Mouse (Mus musculus) bone marrow macrophage, adult 2 months (primary cell): ENCODE measurements around the gene Gm29797. TPM values are rescaled to one million over a fixed set of nuclear protein-coding genes. Genes with fewer than 3 reads are reported as not detected.
A peak's percentile ranks its signal among the peaks of the same experiment; 100 is the strongest.

Experiments used
- H3K27ac ChIP-seq: 2 replicates; pipeline ENCODE4 v1.5.1; 2012; ENCODE audit warnings: low read depth, low read length; ENCODE audit not compliant: insufficient read depth
- H3K4me1 ChIP-seq: 2 replicates; pipeline ENCODE4 v1.6.1; 2012; ENCODE audit warnings: low read length; ENCODE audit not compliant: control insufficient read depth, insufficient read depth
- H3K4me3 ChIP-seq: 2 replicates; pipeline ENCODE4 v1.5.1; 2012; ENCODE audit warnings: mild to moderate bottlenecking, low read length, moderate library complexity; ENCODE audit not compliant: insufficient read depth
- CTCF ChIP-seq: IDR thresholded peaks from 2 replicates; pipeline ENCODE4 v1.5.1; 2012; ENCODE audit warnings: low read depth, mild to moderate bottlenecking, low read length, moderate library complexity
- POLR2A ChIP-seq: IDR thresholded peaks from 2 replicates; pipeline ENCODE4 v1.6.1; 2012; ENCODE audit warnings: mild to moderate bottlenecking, low read depth, low read length, borderline replicate concordance
- polyA plus RNA-seq: library from polyadenylated mRNA; stranded (reverse); fragments of >200 nt; gene quantifications from 2 replicates; pipeline ENCODE4 v1.2.4, GENCODE M21; 2012; ENCODE audit not compliant: missing spikeins, insufficient read depth, insufficient read length

Gm29797 gene
- polyA plus RNA-seq, 1 experiment: not detected

GRCm38 (mm10) chr2:181653065-181653464 lies 3.8 kb upstream of the Gm29797 start:
- TF ChIP-seq CTCF (no peak), POLR2A (no peak)
- H3K4me3 ChIP-seq: no peak overlapping the region
- no peaks in the 10 kb centered on the region for H3K4me1 ChIP-seq
- H3K27ac ChIP-seq: no peak overlapping the region

GRCm38 (mm10) chr2:181653523-181653922 lies 3.3 kb upstream of the Gm29797 start:
- 0 out of 2 replicates have a peak, but pooled peaks cover under 1% of the 10 kb centered on the region for H3K4me1 ChIP-seq
- no peak overlapping the region for H3K27ac ChIP-seq
- TF ChIP-seq CTCF: no peak
- no peak for TF ChIP-seq POLR2A
- H3K4me3 ChIP-seq: no peak overlapping the region

- no peak overlapping the region for H3K4me3 ChIP-seq
- no peak for TF ChIP-seq CTCF
- no peak for TF ChIP-seq POLR2A
- no peak overlapping the region for H3K27ac ChIP-seq
- H3K4me1 ChIP-seq: peaks cover 15% of the 10 kb centered on the region
Measured at GRCm38 (mm10) chr2:181657441-181657840, 607 bp downstream of the Gm29797 start.

- no peak overlapping the region for H3K27ac ChIP-seq
- TF ChIP-seq CTCF: no peak
- TF ChIP-seq POLR2A: no peak
- peaks cover 18% of the 10 kb centered on the region for H3K4me1 ChIP-seq
- no peak overlapping the region for H3K4me3 ChIP-seq
Measured at GRCm38 (mm10) chr2:181658528-181658927, 1.7 kb downstream of the Gm29797 start.

GRCm38 (mm10) chr2:181658930-181659555 lies 2.2 kb downstream of the Gm29797 start:
- TF ChIP-seq POLR2A: no peak
- no peak for TF ChIP-seq CTCF
- H3K27ac ChIP-seq: peak overlapping the region; percentile 26; the same call in 1 of the 2 replicates
- H3K4me3 ChIP-seq: no peak overlapping the region
- H3K4me1 ChIP-seq: peaks cover 20% of the 10 kb centered on the region

GRCm38 (mm10) chr2:181659609-181660055 lies 2.8 kb downstream of the Gm29797 start:
- Histone ChIP-seq H3K27ac (peak overlapping the region; percentile 26; the same call in 1 of the 2 replicates), H3K4me3 (peak overlapping the region; percentile 4; the same call in 1 of the 2 replicates)
- peak; percentile 83 for TF ChIP-seq CTCF
- no peak for TF ChIP-seq POLR2A

GRCm38 (mm10) chr2:181662620-181663297 lies 5.9 kb downstream of the Gm29797 start:
- Histone ChIP-seq H3K4me3 (no peak overlapping the region), H3K4me1 (peaks cover 20% of the 10 kb centered on the region), H3K27ac (no peak overlapping the region)
- no peak for TF ChIP-seq POLR2A

More at GRCm38 (mm10) chr2:181659609-181660055, 2.8 kb downstream of the Gm29797 start:
- peaks cover 20% of the 10 kb centered on the region for H3K4me1 ChIP-seq

GRCm38 (mm10) chr2:181663298-181663630 lies 6.4 kb downstream of the Gm29797 start:
- Histone ChIP-seq H3K27ac (no peak overlapping the region), H3K4me1 (peaks cover 20% of the 10 kb centered on the region), H3K4me3 (no peak overlapping the region)
- TF ChIP-seq CTCF (no peak), POLR2A (no peak)

GRCm38 (mm10) chr2:181670285-181670912 lies 13.6 kb downstream of the Gm29797 start:
- Histone ChIP-seq H3K4me3 (no peak overlapping the region), H3K4me1 (peaks cover 3% of the 10 kb centered on the region; the same call in 1 of the 2 replicates), H3K27ac (no peak overlapping the region)
- no peak for TF ChIP-seq POLR2A
- no peak for TF ChIP-seq CTCF

- no peak overlapping the region for H3K27ac ChIP-seq
- H3K4me3 ChIP-seq: no peak overlapping the region
- H3K4me1 ChIP-seq: peaks cover 7% of the 10 kb centered on the region
- TF ChIP-seq POLR2A: no peak
- no peak for TF ChIP-seq CTCF
Measured at GRCm38 (mm10) chr2:181670913-181671311, 14.1 kb downstream of the Gm29797 start.
